Mouse (Mus musculus) heart, postnatal 0 days (tissue): ENCODE data around the gene Rubcn.

ENCODE experiments used
- CTCF ChIP-seq: IDR thresholded peaks from 2 replicates; pipeline ENCODE4 v1.5.1; 2016; ENCODE audit warnings: antibody characterized with exemption, control low read depth, low read depth
- EP300 ChIP-seq: IDR thresholded peaks from 2 replicates; pipeline ENCODE4 v1.6.1; 2016; ENCODE audit warnings: antibody characterized with exemption, low read depth

DNA sequence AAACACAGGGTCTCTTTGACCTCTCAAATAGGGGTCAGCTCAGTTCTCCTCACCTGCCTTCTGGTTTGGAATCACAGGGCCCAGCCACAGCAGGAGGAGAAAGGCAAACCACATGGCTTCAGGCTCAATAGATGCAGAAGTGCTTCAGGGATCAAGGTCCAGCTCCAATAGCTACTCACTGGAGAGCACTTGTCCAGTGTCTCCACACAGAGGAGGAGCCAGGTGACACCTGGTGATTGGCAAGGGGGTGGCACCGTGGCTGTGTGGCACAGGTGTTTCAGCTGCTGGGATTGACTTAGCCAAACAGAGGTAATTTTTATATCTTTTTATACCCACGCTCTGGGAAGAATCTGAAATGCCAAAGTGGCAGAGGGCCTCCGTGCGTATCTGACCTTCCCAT lies 67.2 kb downstream of the Rubcn start, which contains the start of gene Smbd1:
- TF ChIP-seq CTCF, result no peak
- no peak for TF ChIP-seq EP300
